Mouse (Mus musculus): Measurements from ENCODE around the gene Cbr3. TPM values are rescaled to one million over a fixed set of nuclear protein-coding genes. Genes with fewer than 3 reads are reported as not detected.
A peak's percentile ranks its signal among the peaks of the same experiment; 100 is the strongest.

The Cbr3 gene
- total and polyA plus RNA-seq, 2 experiments = 0.72 to 0.92 TPM

DNA sequence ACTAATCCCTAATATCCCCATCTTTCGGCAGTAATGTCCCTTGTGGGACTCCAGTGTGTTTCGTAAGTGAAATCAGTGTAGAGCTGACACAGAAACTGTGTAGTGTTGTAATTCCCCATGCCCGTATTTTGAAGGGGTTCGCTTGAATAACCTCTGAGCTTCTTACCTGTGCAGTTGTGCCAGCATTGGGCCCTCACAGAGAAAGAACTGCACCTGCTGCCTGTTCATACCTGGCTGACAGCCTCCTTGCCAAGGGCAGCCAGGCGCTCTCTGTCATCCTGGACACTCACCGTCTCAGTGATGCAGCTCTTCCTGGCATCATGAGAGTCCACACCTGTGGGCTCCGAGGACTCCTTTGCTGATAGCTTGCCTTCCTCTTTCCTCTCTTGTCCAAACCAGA, 30.0 kb downstream of the Cbr3 start:
- Histone ChIP-seq H3K79me2 (ENCODE audit: control insufficient read depth, insufficient read depth, low read length) (peaks cover 13% of the 10 kb centered on the region; the same call in 1 of the 2 replicates), H3K4me3 (ENCODE audit: insufficient read depth, low read depth, low read length) (peak overlapping the region; percentile 81; the same call in 1 of the 2 replicates), H3K4me1 (ENCODE audit: control insufficient read depth, insufficient read depth, low read length) (peaks cover 33% of the 10 kb centered on the region), H3K27ac (replicated peaks; ENCODE audit: insufficient read depth, low read depth, low read length) (no peak overlapping the region), H3K9ac (ENCODE audit: low read depth, low read length) (no peak overlapping the region), H3K27me3 (ENCODE audit: control insufficient read depth, insufficient read depth, low read length) (no peaks in the 10 kb centered on the region), H3K36me3 (ENCODE audit: control insufficient read depth, insufficient read depth, low read length) (no peaks in the 10 kb centered on the region)
- DNase-seq (ENCODE audit: extremely low read depth, low read depth, low spot score) = peak; percentile 59
- TF ChIP-seq CTCF (IDR thresholded peaks at IDR 0.05; ENCODE audit: low read depth, low read length) (no peak), POLR2A (IDR thresholded peaks at IDR 0.05; ENCODE audit: extremely low read depth, insufficient read depth, low read length) (no peak)
- WGBS = 36% methylated on average over 7 of the region's 7 CpGs

DNA sequence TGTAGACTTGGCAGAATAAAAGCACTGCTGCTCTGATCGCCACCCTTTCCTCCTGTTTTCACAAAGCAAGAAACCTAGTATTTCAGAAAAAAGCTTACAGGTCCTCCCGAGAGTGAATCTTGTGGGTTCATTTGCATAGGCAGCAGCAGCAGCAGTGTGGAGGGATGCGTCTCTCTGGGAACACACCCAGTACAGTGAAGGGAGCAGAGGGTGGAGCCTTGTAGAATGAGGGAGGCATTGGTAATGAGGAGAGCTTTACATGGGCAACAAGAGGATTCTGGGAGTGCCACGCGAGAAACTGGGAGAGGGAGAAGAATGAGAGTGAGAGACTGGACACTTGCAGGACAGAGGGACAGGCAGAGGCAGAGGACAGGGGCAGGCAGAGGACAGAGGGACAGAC, 31.4 kb downstream of the Cbr3 start:
- Histone ChIP-seq H3K9ac (ENCODE audit: low read depth, low read length) (no peak overlapping the region; the same call in 1 of the 2 replicates), H3K36me3 (ENCODE audit: control insufficient read depth, insufficient read depth, low read length) (no peaks in the 10 kb centered on the region), H3K27me3 (ENCODE audit: control insufficient read depth, insufficient read depth, low read length) (no peaks in the 10 kb centered on the region), H3K4me1 (ENCODE audit: control insufficient read depth, insufficient read depth, low read length) (peaks cover 33% of the 10 kb centered on the region), H3K79me2 (ENCODE audit: control insufficient read depth, insufficient read depth, low read length) (peaks cover 13% of the 10 kb centered on the region; the same call in 1 of the 2 replicates), H3K4me3 (ENCODE audit: insufficient read depth, low read depth, low read length) (no peak overlapping the region), H3K27ac (replicated peaks; ENCODE audit: insufficient read depth, low read depth, low read length) (no peak overlapping the region)
- WGBS = 46% methylated on average over 5 of the region's 5 CpGs
- DNase-seq (ENCODE audit: extremely low read depth, low read depth, low spot score) = peak; percentile 57
- TF ChIP-seq POLR2A (IDR thresholded peaks at IDR 0.05; ENCODE audit: extremely low read depth, insufficient read depth, low read length) (no peak), CTCF (IDR thresholded peaks at IDR 0.05; ENCODE audit: low read depth, low read length) (no peak)

DNA sequence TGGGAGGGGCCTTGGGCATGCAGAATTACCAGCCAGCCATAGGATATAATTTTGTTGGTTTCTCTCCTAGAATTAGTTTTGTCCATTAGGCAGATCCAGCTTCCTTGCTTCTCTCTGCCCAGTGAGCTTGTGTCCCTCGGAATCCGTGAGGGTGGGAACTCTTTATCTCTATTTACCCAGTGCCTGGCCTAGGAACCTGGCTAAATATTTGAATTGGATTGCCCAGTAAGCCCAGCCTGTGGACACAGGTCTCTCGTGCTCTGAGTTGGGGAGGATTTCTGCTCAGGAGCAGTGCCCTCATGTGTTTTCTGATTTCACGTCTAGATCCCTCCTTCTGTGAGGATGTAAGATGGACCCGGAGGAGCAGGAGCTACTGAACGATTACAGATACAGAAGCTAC, 32.8 kb downstream of the Cbr3 start:
- Histone ChIP-seq H3K27me3 (ENCODE audit: control insufficient read depth, insufficient read depth, low read length) (no peaks in the 10 kb centered on the region), H3K9ac (ENCODE audit: low read depth, low read length) (no peak overlapping the region), H3K27ac (replicated peaks; ENCODE audit: insufficient read depth, low read depth, low read length) (peak overlapping the region; percentile 43; the same call in 1 of the 2 replicates), H3K4me1 (ENCODE audit: control insufficient read depth, insufficient read depth, low read length) (peaks cover 33% of the 10 kb centered on the region), H3K79me2 (ENCODE audit: control insufficient read depth, insufficient read depth, low read length) (peaks cover 20% of the 10 kb centered on the region; the same call in 1 of the 2 replicates), H3K4me3 (ENCODE audit: insufficient read depth, low read depth, low read length) (peak overlapping the region; percentile 27; the same call in 1 of the 2 replicates), H3K36me3 (ENCODE audit: control insufficient read depth, insufficient read depth, low read length) (no peaks in the 10 kb centered on the region)
- TF ChIP-seq CTCF (IDR thresholded peaks at IDR 0.05; ENCODE audit: low read depth, low read length) (no peak), POLR2A (IDR thresholded peaks at IDR 0.05; ENCODE audit: extremely low read depth, insufficient read depth, low read length) (no peak)
- WGBS = 24% methylated on average over 6 of the region's 6 CpGs
- peak; percentile 94 for DNase-seq (ENCODE audit: extremely low read depth, low read depth, low spot score)

DNA sequence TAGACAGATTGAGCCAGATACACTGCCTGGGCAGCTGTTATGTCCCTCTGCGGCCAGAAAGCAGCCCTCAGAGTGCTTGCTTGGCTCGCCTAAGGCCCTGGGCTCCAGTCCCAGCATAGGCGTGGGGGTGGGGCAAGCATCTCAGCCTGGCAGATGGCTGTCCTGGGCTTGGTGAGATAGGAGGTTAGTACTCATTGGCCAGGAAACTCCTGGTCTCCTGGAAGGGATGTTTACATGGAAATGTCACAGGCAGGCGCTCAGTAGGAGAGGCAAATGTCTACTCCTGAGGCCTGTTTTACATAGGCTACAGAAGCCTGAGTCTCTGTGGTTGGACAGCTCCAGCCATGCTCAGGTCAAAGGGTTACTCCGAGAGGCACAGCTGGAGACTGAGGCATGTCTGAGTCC, 34.3 kb downstream of the Cbr3 start:
- H3K79me2 ChIP-seq (ENCODE audit: control insufficient read depth, insufficient read depth, low read length) = peaks cover 17% of the 10 kb centered on the region; the same call in 1 of the 2 replicates
- peak overlapping the region; percentile 26; the same call in 1 of the 2 replicates for H3K27ac ChIP-seq (replicated peaks; ENCODE audit: insufficient read depth, low read depth, low read length)
- peaks cover 43% of the 10 kb centered on the region for H3K4me1 ChIP-seq (ENCODE audit: control insufficient read depth, insufficient read depth, low read length)
- no peak overlapping the region for H3K9ac ChIP-seq (ENCODE audit: low read depth, low read length)
- H3K4me3 ChIP-seq (ENCODE audit: insufficient read depth, low read depth, low read length) = no peak overlapping the region
- 6% methylated on average over 5 of the region's 5 CpGs for WGBS
- no peaks in the 10 kb centered on the region for H3K36me3 ChIP-seq (ENCODE audit: control insufficient read depth, insufficient read depth, low read length)
- no peaks in the 10 kb centered on the region for H3K27me3 ChIP-seq (ENCODE audit: control insufficient read depth, insufficient read depth, low read length)
- DNase-seq (ENCODE audit: extremely low read depth, low read depth, low spot score) = peak; percentile 94
- TF ChIP-seq POLR2A (IDR thresholded peaks at IDR 0.05; ENCODE audit: extremely low read depth, insufficient read depth, low read length) (no peak), CTCF (IDR thresholded peaks at IDR 0.05; ENCODE audit: low read depth, low read length) (no peak)

DNA sequence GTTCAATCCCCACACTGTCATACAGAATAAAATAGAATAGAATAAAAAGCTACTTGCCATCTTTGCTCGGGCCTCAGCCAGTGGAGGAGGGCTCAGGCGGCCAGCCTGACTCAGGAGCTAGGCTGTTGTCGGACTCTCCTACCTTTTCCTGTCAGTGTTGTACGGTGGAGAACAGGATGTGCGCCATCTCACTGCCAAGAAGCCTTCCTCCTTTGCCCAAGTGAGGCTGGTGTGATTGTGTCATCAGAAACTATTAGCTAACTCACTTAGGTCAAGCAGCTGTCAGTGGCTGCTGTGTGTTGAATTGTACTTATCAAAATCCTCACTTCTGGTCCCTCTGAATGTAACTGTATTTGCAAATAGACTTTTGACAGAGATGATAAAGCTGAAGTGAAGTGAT, 38.8 kb downstream of the Cbr3 start:
- H3K27ac ChIP-seq (replicated peaks; ENCODE audit: insufficient read depth, low read depth, low read length) = 0 out of 2 replicates have a peak overlapping the region, but pooled peaks have one; percentile 32
- peaks cover 34% of the 10 kb centered on the region for H3K4me1 ChIP-seq (ENCODE audit: control insufficient read depth, insufficient read depth, low read length)
- WGBS = 12% methylated on average over 5 of the region's 5 CpGs
- no peak overlapping the region for H3K9ac ChIP-seq (ENCODE audit: low read depth, low read length)
- TF ChIP-seq CTCF (IDR thresholded peaks at IDR 0.05; ENCODE audit: low read depth, low read length) = no peak
- no peak for TF ChIP-seq POLR2A (IDR thresholded peaks at IDR 0.05; ENCODE audit: extremely low read depth, insufficient read depth, low read length)
- H3K79me2 ChIP-seq (ENCODE audit: control insufficient read depth, insufficient read depth, low read length) = peaks cover 21% of the 10 kb centered on the region; the same call in 1 of the 2 replicates
- H3K4me3 ChIP-seq (ENCODE audit: insufficient read depth, low read depth, low read length) = no peak overlapping the region
- H3K27me3 ChIP-seq (ENCODE audit: control insufficient read depth, insufficient read depth, low read length) = no peaks in the 10 kb centered on the region
- DNase-seq (ENCODE audit: extremely low read depth, low read depth, low spot score) = peak; percentile 89
- no peaks in the 10 kb centered on the region for H3K36me3 ChIP-seq (ENCODE audit: control insufficient read depth, insufficient read depth, low read length)

DNA sequence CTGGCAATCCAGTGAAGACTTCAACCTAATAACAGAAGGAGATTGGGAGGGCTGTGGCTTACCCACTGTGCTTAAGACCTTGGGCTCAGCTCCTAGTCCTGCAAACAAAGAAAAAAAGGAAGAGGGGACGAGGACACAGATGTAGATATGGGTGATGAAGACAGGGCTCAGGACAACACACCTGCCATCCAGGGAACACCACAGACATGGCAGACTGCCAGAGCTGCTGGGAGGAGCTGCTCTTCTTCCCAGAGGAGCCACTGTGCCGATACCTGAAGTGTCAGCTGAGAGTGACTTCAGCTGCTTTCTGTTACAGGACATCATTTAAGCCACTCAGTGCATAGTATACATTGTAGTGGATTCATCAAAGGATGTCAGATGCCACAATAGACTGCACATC, 39.5 kb downstream of the Cbr3 start:
- TF ChIP-seq CTCF (IDR thresholded peaks at IDR 0.05; ENCODE audit: low read depth, low read length) (no peak), POLR2A (IDR thresholded peaks at IDR 0.05; ENCODE audit: extremely low read depth, insufficient read depth, low read length) (no peak)
- Histone ChIP-seq H3K36me3 (ENCODE audit: control insufficient read depth, insufficient read depth, low read length) (no peaks in the 10 kb centered on the region), H3K9ac (ENCODE audit: low read depth, low read length) (no peak overlapping the region), H3K4me3 (ENCODE audit: insufficient read depth, low read depth, low read length) (no peak overlapping the region), H3K27ac (replicated peaks; ENCODE audit: insufficient read depth, low read depth, low read length) (no peak overlapping the region), H3K79me2 (ENCODE audit: control insufficient read depth, insufficient read depth, low read length) (peaks cover 24% of the 10 kb centered on the region; the same call in 1 of the 2 replicates), H3K27me3 (ENCODE audit: control insufficient read depth, insufficient read depth, low read length) (no peaks in the 10 kb centered on the region), H3K4me1 (ENCODE audit: control insufficient read depth, insufficient read depth, low read length) (peaks cover 32% of the 10 kb centered on the region)
- peak; percentile 48 for DNase-seq (ENCODE audit: extremely low read depth, low read depth, low spot score)
- 37% methylated on average over 2 of the region's 2 CpGs for WGBS

All from liver, adult 2 months (tissue).